Mouse (Mus musculus): ENCODE results near the gene Tex19.1.
A peak's percentile ranks its signal among the peaks of the same experiment; 100 is the strongest.

DNA sequence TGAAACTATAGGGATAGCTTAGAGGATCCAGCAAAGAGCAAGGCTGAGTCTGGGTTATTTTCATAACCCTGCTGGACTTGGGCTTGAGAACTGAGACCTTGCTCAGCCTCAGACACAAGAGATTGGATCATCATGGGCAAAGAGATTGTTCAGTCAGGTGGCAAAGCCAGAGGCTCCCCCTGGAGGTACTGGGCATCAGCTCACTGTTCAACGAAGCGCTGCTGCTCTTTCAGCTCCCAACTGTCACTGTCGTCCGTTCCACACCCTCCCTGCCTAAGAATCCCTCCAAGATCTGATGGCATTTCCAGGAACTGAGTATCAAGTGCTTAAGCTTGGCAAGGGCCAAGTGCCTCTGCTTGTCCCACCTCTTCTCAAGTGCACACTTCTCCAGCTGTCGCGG is 7.2 kb upstream of the Tex19.1 start:
- TF ChIP-seq CHD2 (IDR thresholded peaks at IDR 0.05; ENCODE audit: low read length) (no peak), USF2 (IDR thresholded peaks at IDR 0.05; ENCODE audit: borderline replicate concordance in 1 of 2, insufficient read depth in 1 of 2, low read depth in 1 of 2, low read length in 2 of 2) (no peak), ZC3H11A (IDR thresholded peaks at IDR 0.05; ENCODE audit: low read depth, low read length) (no peak), POLR2AphosphoS2 (IDR thresholded peaks at IDR 0.05; ENCODE audit: low read length) (no peak), POLR2A (IDR thresholded peaks at IDR 0.05; ENCODE audit: control insufficient read depth in 1 of 2, insufficient read depth in 1 of 2, low read depth in 1 of 2, low read length in 2 of 2, poor library complexity in 1 of 2) (no peak), CTCF (IDR thresholded peaks at IDR 0.05 in 2 of 3, conservative IDR thresholded peaks at IDR 0.05 in 1 of 3; ENCODE audit: control insufficient read depth in 1 of 3, insufficient read depth in 1 of 3, low read depth in 2 of 3, low read length in 3 of 3, poor library complexity in 1 of 3, severe bottlenecking in 1 of 3) (peak in 2 of 3 experiments; percentile 17 to 21; a peak in 1 of 6 replicates), POLR2AphosphoS5 (IDR thresholded peaks at IDR 0.05; ENCODE audit: borderline replicate concordance, low read depth, low read length) (no peak), EP300 (IDR thresholded peaks at IDR 0.05; ENCODE audit: low read depth in 1 of 2, low read length in 2 of 2) (no peak), ELF1 (IDR thresholded peaks at IDR 0.05; ENCODE audit: low read depth, low read length) (no peak)
